Mouse (Mus musculus) adipocyte (in vitro differentiated cells): ENCODE data around the gene Lemd2.

Experiments used
- DNase-seq: peaks from one replicate; pipeline ENCODE4 v3.0.0-alpha.2; 2016; ENCODE audit warnings: low spot score

Gene Lemd2

DNA sequence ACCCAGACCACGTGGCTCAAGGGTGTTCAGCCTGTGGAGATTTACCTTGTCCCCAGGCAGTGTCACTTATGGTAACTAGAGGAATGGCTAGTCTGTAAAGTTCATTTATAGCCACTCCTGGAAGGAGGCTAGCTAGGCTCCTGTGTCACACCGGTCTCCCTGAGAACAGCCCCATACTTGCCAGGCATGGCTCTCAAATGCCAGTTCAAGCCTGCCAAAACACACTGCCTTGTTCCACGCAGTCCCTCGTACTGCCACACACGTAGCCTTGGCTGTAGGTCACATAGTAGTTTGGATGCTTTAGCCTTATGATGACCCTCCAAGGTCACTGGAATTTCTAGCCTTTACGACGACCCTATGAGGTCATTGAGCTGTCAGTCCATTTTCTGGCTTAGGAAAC, 45.1 kb downstream of the Lemd2 start:
- DNase-seq = no peak

DNA sequence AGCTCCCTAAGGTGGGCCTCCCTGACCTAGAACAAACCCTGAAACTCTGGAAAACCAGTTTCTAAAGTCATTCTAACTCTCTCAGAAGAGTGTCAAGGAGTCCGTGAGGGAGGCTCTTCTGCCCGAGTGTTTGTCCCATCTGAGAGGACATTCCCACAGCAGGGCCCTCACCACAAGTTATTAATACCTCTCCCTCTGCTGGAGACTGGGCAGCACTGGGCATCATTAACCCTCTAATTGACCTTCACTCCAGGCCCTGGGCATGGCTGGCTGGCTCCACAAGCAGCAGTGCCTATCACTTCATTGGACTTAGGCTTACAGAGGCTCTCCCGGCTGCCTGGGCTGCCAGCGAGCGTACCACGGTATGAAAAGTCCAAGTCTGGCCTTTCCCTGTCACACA, 45.8 kb downstream of the Lemd2 start:
- DNase-seq = no peak

DNA sequence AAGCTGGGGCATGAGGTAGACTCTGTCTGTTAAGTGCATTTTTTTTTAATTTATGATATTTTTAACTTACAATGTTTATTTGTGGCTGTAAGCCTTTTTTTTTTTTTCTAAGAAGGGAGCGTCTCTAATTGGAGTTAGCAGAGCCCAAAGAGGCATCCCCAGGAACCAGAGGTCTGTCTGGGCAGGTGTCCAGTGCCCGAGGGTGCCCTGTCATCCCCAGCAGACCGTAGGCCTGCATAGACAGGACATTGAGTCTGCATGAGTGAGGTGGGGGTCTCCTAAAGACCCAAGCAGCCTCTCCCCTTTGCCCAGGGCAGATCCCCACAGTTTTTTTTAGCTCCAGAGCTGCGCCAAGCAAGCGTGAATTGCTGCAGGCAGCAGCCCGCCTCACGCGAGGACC, 48.5 kb downstream of the Lemd2 start:
- no peak for DNase-seq

DNA sequence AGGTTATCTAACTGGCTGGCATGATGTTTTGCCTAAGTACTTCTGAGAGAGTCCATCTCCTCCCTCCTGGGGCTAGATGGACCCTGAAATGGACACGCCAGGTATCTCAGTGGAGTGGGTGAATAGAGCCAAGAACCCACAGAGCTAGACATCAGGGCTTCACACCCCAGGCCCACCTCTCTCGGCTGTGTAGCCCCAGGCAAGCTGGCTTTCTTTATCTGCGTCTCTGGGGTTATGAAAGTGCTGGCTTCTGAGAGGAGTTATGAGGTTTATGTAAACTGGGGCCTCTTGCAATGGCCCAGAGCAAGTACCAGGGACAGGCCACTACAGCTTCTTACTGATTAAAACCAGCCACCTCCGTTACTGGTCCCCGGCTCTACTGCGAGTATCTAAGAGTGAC, 49.4 kb downstream of the Lemd2 start:
- peak; percentile 39 for DNase-seq

DNA sequence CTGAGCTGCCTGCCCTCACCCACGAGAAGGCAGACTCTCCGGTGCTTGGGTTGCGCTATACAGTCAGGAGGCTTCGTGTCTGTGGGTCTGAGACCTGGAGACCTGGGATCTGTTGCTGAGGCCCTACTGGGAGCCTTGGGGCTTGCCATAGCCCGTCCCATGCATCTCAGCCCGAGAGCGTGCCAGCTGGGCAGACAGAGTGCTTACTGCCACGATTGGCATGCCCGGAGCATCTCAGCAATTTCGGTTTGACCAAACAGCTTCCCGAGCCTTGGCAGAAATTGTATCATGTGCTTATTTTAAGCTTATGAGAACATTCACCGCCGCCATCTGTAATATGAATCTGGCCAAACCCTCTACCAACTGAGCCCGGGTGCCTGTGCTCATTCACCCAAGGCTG, 50.0 kb downstream of the Lemd2 start:
- DNase-seq = peak; percentile 46

DNA sequence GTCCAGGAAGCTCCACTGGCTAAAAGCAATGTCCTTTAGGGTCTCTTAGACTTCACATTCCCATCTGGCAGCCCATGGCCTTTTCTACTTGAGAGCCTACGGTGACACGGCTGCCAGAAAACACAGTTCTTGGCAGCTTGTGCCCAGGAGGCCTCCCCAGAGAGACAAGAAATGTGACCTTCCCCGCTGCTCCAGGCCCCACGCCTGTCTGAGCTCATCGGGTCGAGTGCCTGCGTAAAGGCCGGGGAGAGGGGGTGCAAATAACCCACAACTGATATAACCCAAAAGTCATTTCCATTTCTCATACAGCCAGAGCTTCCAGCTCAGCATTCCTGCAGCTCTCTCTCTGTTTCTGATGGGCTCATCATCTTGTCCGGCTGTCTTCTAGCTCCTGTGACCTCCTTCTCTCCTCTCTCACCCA, 50.5 kb downstream of the Lemd2 start:
- peak; percentile 93 for DNase-seq

DNA sequence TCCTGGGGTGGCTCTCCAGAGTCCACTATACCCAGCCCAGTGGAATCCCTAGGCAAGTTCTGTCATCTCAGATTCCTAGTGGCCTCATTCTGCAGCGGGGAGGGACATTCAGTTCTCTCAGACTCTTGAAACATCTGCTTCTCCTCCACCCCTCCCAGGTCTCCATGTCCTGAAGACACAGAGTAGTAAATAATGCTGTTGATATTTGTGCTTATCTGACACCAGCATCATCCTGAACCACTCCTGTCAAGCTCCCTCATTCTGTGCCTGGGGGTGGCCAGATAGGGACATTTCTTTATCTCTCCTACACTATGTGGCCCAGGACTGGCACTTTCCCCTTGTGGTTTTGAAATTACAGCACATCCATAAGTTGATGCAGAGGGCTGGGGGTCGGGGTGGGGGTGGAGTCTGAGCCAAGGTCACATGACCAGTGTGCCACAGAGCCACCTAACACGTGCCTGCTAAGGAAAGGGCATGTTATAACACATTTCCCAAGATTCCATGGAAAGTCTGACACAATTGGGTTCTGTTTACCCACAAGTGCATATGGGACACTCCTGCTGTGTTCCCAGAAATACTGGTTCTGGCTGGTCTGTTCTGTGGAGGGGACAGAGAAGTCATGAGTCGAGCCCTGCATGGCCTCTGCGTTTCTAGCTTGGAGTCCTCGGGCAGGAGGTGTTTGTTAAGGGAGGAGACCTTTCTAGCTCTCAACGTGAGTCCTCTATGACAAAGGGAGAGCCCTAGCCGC, 51.1 kb downstream of the Lemd2 start:
- peak; percentile 83 for DNase-seq

DNA sequence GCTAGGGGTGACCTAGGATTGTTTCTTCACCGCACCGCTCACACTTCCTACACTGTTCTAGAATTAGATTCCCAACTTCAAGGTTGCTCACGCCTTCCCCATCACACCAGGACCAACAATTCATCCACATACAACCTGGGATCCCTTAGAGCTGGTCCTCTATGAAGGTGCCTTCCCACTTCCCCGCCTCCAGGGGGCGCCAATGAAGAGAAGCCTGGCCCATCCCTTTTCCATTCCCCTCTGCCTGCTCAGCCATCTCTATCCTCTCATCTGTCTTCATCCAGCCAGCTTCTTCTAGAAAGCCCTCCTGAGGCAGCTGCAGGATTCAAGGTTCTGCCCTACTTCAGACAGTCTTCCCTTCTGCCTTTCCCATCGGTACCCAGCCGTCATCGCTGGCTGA, 52.9 kb downstream of the Lemd2 start:
- peak; percentile 39 for DNase-seq

DNA sequence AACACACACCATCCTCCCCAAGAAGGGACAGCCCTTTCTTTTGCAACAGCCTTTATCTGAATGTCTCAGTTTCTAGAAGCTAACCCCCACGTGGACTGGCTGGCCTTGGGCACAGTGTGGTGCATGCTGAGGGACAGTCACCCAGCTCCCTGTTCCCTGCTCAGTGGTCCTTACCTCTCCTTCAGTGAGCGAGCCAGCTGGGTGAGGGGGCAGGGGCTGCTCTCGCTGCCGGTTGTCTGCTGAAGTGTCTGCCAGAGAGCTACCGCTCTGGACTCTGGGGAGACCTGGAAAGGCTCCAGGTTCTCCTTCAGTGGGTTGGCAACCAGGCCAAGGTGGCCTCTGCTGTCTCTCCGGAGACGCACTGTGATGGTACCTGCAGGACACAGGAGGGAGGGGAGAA, 53.4 kb downstream of the Lemd2 start:
- no peak for DNase-seq

DNA sequence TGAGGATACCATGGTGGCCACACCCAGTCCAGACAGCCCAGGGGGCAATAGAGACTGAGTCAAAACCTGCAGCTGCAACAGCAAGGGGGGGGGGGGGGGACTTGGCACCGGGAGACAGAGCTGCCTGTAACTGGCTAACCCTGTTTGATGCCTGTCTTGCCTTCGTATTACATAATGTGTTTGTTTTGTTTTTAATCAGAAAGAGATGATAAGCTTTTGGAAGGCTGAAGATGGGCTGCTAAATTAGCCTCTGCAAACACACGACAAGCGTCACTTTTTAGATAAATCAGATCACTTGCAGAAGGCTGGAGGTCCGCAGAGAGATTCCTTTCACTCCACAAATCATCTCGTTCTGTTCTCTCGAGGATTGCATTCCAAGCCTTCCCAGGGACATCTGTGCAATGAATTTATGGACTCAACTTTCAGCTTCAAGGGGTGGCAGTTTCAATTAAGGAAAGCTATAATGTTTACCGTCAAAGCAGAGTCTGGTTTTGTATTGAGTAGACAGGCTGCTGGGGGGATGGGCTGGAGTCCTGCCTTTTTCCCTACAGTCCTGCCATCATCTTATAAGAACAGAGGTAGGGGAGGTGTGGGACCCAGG, 57.8 kb downstream of the Lemd2 start:
- DNase-seq = peak; percentile 39

DNA sequence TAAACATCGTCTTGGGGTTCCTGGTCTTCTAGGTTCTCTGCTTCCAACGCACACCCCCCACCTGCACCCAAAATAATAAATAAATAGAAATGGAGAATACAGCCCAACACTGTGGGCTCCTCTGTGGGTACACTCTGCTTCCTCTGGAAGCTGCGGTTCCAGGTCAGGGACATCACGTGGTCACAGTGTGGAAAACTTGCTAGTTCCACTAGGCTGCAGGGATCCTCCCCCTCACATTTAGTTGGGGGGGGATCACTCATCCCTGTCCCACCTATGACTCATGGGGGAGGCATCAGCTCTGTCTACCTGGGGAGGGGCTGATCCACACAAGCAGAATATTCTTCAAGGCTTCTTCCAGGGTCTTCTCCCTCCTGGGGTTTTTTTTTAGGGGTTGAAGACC, 60.1 kb downstream of the Lemd2 start:
- DNase-seq = no peak

DNA sequence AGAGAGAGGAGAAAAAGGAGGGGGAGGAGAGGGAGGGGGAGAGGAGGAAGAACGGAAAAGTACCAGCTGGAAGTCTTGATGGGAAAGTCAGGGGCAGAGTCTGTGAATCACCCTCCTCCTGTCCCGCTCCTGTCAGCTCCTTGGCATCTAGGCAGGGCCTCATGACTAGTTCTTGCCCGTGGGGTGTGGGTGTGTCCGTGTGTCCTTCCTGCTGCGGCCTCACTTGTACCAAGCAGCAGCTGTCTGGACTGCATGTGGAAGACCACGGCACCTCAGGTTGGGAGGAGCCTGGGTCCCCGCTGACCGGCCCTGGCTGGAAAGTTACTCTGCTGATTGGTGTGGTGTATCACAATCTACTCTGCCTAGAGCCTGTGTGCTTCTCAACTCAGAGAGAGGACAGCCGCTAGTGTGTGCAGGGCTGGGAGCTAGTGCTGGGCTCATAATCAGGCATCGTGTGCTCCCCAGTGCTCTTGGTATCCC, 62.3 kb downstream of the Lemd2 start:
- DNase-seq = peak; percentile 84

DNA sequence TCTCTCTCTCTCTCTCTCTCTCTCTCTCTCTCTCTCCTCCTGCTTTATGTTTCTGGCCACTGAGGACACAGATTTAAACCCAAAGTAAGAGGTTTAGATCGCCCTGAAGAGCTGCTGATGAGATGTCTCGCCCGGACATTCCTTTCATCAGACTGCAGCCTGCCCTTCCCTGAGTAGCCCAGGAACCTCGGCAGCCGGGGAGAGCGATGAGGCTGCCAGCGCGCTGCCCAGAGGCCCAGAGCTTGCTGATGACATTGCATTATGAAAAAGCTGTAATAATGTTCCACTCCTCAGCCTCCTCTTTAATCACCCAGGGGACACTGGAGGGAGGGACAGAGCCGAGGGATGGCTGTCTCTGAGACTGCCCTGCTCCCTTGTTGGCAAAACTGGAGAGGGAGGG, 64.0 kb downstream of the Lemd2 start:
- no peak for DNase-seq
